Mouse (Mus musculus): Measurements from ENCODE around the gene Pid1. TPM values are rescaled to one million over a fixed set of nuclear protein-coding genes. Genes with fewer than 3 reads are reported as not detected.

The Pid1 gene
- polyA plus RNA-seq, 1 experiment from 2014 or later: 38.9 TPM

DNA sequence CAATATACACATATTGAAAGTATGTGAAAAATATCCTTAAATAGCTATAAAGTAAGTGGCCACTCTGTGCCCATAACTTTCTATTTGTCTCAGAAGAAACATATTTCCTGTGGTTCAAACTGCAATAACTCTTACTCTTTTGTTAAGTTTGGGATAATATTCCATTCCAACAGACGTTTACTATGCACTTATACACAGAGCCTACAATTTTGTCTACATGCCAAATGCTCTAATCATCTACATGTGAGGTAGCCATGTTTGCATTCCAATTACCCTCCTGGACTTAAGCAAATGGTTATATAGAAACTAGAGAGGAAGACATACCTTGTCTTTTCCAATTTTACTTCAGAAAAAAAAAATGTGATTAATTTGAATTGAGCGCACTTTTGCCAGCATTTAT lies 274.3 kb downstream of the Pid1 start:
- H3K27ac ChIP-seq: no peak overlapping the region
- no peak overlapping the region for H3K4me2 ChIP-seq (replicated peaks)
- no peaks in the 10 kb centered on the region for H3K4me1 ChIP-seq
- no peak overlapping the region for H3K4me3 ChIP-seq
- ATAC-seq (ENCODE audit: insufficient number of reproducible peaks, insufficient read depth, low FRiP score, low TSS enrichment): no peak
- H3K27me3 ChIP-seq: no peaks in the 10 kb centered on the region
- WGBS: 64% methylated on average over 2 of the region's 2 CpGs
- H3K9me3 ChIP-seq: no peaks in the 10 kb centered on the region
- no peaks in the 10 kb centered on the region for H3K36me3 ChIP-seq
- H3K9ac ChIP-seq: no peak overlapping the region

DNA sequence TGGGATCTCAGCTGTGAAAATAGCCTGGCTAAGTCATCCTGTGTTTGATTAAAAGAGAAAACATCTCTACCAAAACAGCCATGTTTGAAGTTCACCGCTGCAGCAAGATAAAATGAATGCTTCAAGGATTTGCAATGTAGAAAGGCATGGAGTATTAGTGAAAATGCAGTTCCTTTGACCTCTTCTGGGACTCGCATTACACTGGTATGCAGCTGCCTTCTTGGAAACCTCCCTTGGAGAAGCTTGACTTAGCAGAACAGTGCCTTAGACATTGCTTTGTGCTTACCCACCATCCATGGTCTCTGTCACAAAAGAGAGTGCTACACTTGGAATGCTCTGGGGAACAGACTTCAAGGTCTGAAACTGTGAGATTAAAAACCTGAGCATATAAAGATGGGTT lies 276.0 kb downstream of the Pid1 start:
- no peaks in the 10 kb centered on the region for H3K36me3 ChIP-seq
- no peaks in the 10 kb centered on the region for H3K9me3 ChIP-seq
- WGBS: 50% methylated on average over 2 of the region's 2 CpGs
- ATAC-seq (ENCODE audit: insufficient number of reproducible peaks, insufficient read depth, low FRiP score, low TSS enrichment): no peak
- H3K4me1 ChIP-seq: no peaks in the 10 kb centered on the region
- no peak overlapping the region for H3K4me2 ChIP-seq (replicated peaks)
- H3K4me3 ChIP-seq: no peak overlapping the region
- H3K27ac ChIP-seq: no peak overlapping the region
- H3K27me3 ChIP-seq: no peaks in the 10 kb centered on the region
- no peak overlapping the region for H3K9ac ChIP-seq

DNA sequence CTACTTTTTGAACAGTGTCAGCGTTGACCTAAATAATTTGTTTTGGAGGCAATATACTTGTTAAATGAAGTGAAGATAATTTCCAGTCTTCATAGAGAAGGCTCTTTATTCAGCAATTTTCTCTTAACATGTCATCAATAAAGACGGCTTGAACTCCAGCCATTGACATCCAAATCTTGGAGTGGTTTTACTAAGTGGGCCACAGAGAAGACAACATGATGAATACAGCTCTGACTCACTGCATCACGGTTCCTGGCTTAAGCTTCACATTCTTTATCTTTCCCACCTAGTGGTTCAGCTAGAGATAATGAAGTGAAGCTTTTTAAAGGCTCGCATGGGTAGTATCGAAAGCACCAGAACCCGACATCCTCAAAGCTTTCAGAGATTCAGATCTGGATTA lies 276.7 kb downstream of the Pid1 start:
- H3K4me1 ChIP-seq: no peaks in the 10 kb centered on the region
- no peak overlapping the region for H3K27ac ChIP-seq
- H3K9ac ChIP-seq: no peak overlapping the region
- H3K4me2 ChIP-seq (replicated peaks): no peak overlapping the region
- H3K9me3 ChIP-seq: no peaks in the 10 kb centered on the region
- H3K27me3 ChIP-seq: no peaks in the 10 kb centered on the region
- WGBS: 64% methylated on average over 6 of the region's 6 CpGs
- no peaks in the 10 kb centered on the region for H3K36me3 ChIP-seq
- no peak overlapping the region for H3K4me3 ChIP-seq
- ATAC-seq (ENCODE audit: insufficient number of reproducible peaks, insufficient read depth, low FRiP score, low TSS enrichment): no peak

DNA sequence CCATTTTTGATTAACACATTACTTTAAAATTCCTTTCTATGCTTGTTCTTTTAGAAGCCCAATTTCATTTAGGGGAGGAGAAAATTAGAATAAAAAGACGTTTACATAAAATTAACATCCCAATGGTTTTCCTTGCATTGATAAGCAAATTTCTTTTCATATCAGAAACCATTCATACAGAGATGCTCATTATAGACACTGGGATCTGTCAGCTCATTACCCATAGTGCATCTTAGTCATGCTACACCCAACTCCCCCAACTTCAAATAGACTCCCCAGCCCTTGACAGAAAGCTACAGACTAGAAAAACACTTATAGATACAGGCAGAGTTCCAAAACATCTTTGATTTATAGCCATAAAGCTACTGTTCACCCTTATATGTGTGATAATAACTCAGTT lies 277.5 kb downstream of the Pid1 start:
- WGBS: 73% methylated on average over 1 of the region's 1 CpGs
- no peak for ATAC-seq (ENCODE audit: insufficient number of reproducible peaks, insufficient read depth, low FRiP score, low TSS enrichment)
- Histone ChIP-seq H3K9me3 (no peaks in the 10 kb centered on the region), H3K27me3 (no peaks in the 10 kb centered on the region), H3K27ac (no peak overlapping the region), H3K36me3 (no peaks in the 10 kb centered on the region), H3K9ac (no peak overlapping the region), H3K4me3 (no peak overlapping the region), H3K4me1 (no peaks in the 10 kb centered on the region), H3K4me2 (replicated peaks) (no peak overlapping the region)

DNA sequence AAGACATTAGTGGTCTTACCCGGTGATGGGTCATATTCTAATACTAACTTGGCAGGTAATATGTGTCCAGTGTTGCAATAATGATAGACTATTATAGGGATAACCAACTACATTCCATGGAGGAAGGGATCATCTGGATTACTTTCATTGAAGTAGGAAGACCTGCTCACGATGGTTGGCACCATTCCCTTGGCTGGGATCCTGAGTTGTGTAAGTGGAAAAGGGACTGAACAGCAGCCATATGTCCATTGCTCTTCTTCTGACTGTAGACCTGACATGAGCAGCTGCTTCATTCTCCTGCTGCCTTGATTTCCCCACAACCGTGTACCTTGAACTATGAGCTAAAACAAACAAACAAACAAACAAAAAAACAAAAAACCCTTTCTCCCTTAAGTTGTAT lies 278.6 kb downstream of the Pid1 start:
- Histone ChIP-seq H3K27ac (no peak overlapping the region), H3K4me2 (replicated peaks) (no peak overlapping the region), H3K36me3 (no peaks in the 10 kb centered on the region), H3K4me1 (no peaks in the 10 kb centered on the region), H3K9me3 (no peaks in the 10 kb centered on the region), H3K4me3 (no peak overlapping the region), H3K27me3 (no peaks in the 10 kb centered on the region), H3K9ac (no peak overlapping the region)
- no peak for ATAC-seq (ENCODE audit: insufficient number of reproducible peaks, insufficient read depth, low FRiP score, low TSS enrichment)
- 91% methylated on average over 3 of the region's 3 CpGs for WGBS

DNA sequence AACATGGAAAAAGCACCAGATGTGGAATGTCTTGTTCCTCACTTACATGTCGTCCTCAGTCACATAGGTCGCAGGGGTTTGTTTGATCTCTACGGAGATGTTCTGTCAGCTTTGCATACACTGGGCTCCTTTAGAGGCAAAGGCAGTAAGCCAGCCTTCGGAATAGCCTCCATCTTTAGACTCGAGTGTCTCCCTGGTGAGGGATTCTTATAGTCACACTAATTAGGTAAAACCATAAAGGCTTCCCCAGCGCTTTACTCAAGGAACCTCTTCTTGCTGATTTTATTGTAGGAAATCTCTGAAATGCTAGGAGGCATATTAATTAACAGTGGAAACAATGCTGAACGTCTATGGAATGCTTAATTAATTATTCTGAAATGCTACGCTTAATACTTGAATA lies 284.4 kb downstream of the Pid1 start:
- no peak overlapping the region for H3K27ac ChIP-seq
- H3K9me3 ChIP-seq: no peaks in the 10 kb centered on the region
- no peak overlapping the region for H3K4me2 ChIP-seq (replicated peaks)
- H3K4me3 ChIP-seq: no peak overlapping the region
- ATAC-seq (ENCODE audit: insufficient number of reproducible peaks, insufficient read depth, low FRiP score, low TSS enrichment): no peak
- peaks cover 5% of the 10 kb centered on the region; the same call in 1 of the 2 replicates for H3K4me1 ChIP-seq
- H3K9ac ChIP-seq: no peak overlapping the region
- no peaks in the 10 kb centered on the region for H3K36me3 ChIP-seq
- 55% methylated on average over 8 of the region's 8 CpGs for whole genome bisulfite sequencing
- no peaks in the 10 kb centered on the region for H3K27me3 ChIP-seq

DNA sequence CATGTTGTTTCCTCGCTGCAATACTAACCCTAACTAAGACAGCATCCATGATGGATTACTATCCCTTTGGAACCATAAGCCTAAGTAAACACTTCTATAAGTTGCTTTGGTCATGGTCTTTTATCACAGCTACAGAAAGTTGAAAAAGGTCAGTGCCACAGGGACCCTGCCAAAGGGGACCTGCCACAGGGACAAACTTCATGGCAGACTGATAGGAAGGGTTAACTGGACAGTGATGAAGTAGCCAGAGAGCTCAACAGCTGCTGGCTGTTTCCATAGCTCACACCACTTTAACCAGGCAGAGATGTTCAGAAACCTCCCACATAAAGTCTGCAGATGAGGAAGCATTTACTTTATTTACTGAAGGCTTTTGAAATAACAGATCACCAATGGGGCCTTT lies 287.0 kb downstream of the Pid1 start:
- no peaks in the 10 kb centered on the region for H3K9me3 ChIP-seq
- no peak overlapping the region for H3K4me3 ChIP-seq
- no peaks in the 10 kb centered on the region for H3K27me3 ChIP-seq
- no peak for ATAC-seq (ENCODE audit: insufficient number of reproducible peaks, insufficient read depth, low FRiP score, low TSS enrichment)
- no peak overlapping the region for H3K9ac ChIP-seq
- no peak overlapping the region for H3K4me2 ChIP-seq (replicated peaks)
- H3K36me3 ChIP-seq: no peaks in the 10 kb centered on the region
- 82% methylated on average over 1 of the region's 1 CpGs for WGBS
- H3K27ac ChIP-seq: no peak overlapping the region
- H3K4me1 ChIP-seq: peaks cover 5% of the 10 kb centered on the region; the same call in 1 of the 2 replicates

DNA sequence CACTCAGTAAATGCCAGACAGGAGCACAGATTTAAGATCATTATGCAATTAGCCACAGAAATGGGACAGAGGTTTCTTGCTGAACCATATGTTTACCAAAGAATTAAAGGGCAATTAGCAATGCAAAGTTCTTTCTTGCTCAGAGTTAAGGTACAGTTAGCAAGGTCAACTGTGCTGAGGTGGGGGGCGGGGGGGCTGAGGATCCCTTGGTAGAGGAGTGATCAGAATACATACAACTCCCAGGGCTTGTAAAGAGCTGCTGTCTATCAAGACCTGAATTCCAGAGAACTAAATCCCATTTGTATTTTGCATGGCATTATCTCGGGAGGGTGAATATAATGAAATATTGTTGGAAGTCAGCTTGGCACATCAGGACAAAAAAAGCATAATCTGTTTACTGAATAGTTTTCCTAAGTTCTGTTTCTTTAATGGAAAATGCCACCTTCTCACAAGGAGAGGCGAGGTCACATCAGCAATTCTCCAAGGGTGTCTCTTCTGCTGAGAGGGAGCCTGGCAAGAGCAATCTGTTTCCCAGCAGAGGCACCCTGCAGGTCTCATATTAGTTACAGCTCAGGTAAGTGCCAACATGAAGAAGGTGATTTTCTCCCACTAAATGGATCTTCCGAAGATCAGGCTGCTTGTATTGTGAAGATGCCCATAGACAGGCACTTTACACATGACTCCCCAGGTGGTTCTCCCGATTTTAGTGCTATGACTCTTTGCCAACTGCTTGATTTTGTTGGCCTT lies 306.9 kb downstream of the Pid1 start:
- peaks cover 5% of the 10 kb centered on the region; the same call in 1 of the 2 replicates for H3K4me1 ChIP-seq
- no peaks in the 10 kb centered on the region for H3K27me3 ChIP-seq
- no peaks in the 10 kb centered on the region for H3K36me3 ChIP-seq
- no peak overlapping the region for H3K4me3 ChIP-seq
- H3K9me3 ChIP-seq: no peaks in the 10 kb centered on the region
- ATAC-seq (ENCODE audit: insufficient number of reproducible peaks, insufficient read depth, low FRiP score, low TSS enrichment): no peak
- no peak overlapping the region for H3K4me2 ChIP-seq (replicated peaks)
- H3K9ac ChIP-seq: no peak overlapping the region
- 60% methylated on average over 5 of the region's 5 CpGs for WGBS
- H3K27ac ChIP-seq: no peak overlapping the region

DNA sequence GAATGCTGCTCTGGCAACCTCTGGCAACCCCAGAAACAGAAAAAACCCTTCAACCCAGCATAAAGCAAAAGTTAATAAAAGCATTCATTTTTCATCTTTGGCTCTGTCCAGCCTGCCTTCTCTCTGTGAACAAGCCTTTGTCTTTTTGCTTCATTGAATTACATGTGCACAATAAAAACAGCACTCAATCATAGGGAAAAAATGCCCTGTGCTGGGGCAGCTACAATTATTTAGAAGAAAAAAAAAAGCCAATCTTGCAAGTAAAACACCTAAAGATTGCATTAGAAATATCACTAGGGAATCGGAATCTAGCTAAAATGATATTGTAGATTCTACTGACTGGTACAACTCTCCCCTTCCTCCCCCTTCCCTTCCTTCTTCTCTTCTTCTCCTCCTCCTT lies 307.7 kb downstream of the Pid1 start:
- Histone ChIP-seq H3K9me3 (no peaks in the 10 kb centered on the region), H3K4me1 (peaks cover 5% of the 10 kb centered on the region; the same call in 1 of the 2 replicates), H3K36me3 (no peaks in the 10 kb centered on the region), H3K27me3 (no peaks in the 10 kb centered on the region), H3K9ac (no peak overlapping the region), H3K4me3 (no peak overlapping the region), H3K4me2 (replicated peaks) (no peak overlapping the region), H3K27ac (no peak overlapping the region)
- no peak for ATAC-seq (ENCODE audit: insufficient number of reproducible peaks, insufficient read depth, low FRiP score, low TSS enrichment)
- 74% methylated on average over 1 of the region's 1 CpGs for WGBS

DNA sequence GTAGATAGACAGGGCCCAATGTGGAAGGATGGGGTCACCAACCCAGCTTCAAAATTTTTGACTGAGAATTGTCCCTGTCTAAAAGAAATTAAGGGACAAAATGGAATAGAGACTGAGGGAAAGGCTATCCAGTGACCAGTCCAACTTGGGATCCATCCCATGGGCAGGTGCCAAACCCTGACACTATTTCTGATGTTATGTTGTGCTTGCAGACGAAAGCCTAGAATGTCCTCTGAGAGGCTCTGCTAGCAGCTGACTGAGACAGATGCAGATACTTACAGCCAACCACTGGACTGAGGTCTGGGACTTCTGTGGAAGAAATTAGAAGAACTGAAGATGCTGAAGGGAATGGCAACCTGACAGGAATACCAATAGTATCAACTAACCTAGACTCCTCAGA lies 338.2 kb downstream of the Pid1 start:
- no peak for ATAC-seq (ENCODE audit: insufficient number of reproducible peaks, insufficient read depth, low FRiP score, low TSS enrichment)
- Histone ChIP-seq H3K4me2 (replicated peaks) (no peak overlapping the region), H3K36me3 (no peaks in the 10 kb centered on the region), H3K9ac (no peak overlapping the region), H3K27ac (no peak overlapping the region), H3K9me3 (no peaks in the 10 kb centered on the region), H3K4me1 (no peaks in the 10 kb centered on the region), H3K4me3 (no peak overlapping the region), H3K27me3 (no peaks in the 10 kb centered on the region)
- 84% methylated on average over 1 of the region's 1 CpGs for WGBS

DNA sequence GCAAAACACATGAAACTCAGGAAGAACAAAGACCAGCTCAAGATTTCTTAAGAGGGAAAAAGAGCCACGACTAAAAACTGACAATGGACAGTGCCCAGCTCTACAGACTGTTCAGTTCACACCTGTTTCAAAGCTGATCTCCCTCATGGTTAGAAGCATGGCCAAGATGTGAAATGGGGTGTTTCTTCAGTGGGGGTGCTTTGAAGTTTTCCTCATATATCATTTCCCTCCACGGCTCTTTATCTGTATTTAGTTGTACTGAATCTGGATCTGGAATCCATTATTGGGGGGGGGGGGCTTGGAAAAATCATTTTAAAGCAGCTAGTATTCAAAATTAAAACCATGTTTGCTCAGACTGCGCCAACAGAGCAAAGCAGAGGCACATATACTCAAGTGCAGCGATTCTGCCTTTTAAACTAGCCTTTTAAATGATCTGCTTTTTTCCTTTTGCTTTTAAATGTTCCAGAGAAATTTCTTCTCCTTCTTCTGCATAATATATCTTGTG lies 351.1 kb downstream of the Pid1 start:
- Histone ChIP-seq H3K9me3 (no peaks in the 10 kb centered on the region), H3K36me3 (no peaks in the 10 kb centered on the region), H3K27ac (no peak overlapping the region), H3K27me3 (no peaks in the 10 kb centered on the region), H3K4me1 (no peaks in the 10 kb centered on the region), H3K4me2 (replicated peaks) (no peak overlapping the region), H3K4me3 (no peak overlapping the region), H3K9ac (no peak overlapping the region)
- 42% methylated on average over 4 of the region's 4 CpGs for WGBS
- 0 out of 2 replicates have a peak, but pooled peaks have one; percentile 35 for ATAC-seq (ENCODE audit: insufficient number of reproducible peaks, insufficient read depth, low FRiP score, low TSS enrichment)

DNA sequence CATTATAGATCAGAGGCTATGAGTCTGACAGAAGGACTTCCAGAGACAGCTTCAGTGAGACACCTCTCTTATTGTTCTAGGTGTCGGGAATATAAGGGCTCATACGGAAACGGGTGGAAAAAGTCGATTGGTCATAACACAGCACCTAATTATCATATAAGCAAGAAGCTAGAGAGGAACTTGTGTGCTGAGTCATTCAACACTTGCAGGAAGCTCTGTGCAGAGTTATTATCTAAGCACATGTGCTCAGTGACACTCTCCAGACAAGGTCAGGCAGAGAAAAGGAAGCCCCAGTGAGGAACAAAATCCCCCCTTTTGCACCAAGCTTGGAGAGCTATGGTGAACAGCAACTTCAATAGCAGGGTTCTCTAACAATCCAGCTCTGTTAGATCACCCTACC lies 361.4 kb downstream of the Pid1 start:
- no peak overlapping the region for H3K9ac ChIP-seq
- no peak for ATAC-seq (ENCODE audit: insufficient number of reproducible peaks, insufficient read depth, low FRiP score, low TSS enrichment)
- H3K36me3 ChIP-seq: no peaks in the 10 kb centered on the region
- no peak overlapping the region for H3K27ac ChIP-seq
- no peak overlapping the region for H3K4me2 ChIP-seq (replicated peaks)
- no peak overlapping the region for H3K4me3 ChIP-seq
- no peaks in the 10 kb centered on the region for H3K9me3 ChIP-seq
- no peaks in the 10 kb centered on the region for H3K4me1 ChIP-seq
- no peaks in the 10 kb centered on the region for H3K27me3 ChIP-seq
- 90% methylated on average over 4 of the region's 4 CpGs for WGBS
